Mouse (Mus musculus): ENCODE results near the gene Dhx37. TPM values are rescaled to one million over a fixed set of nuclear protein-coding genes. Genes with fewer than 3 reads are reported as not detected.

Dhx37 gene
- total and polyA plus RNA-seq, 3 experiments: 27.4 to 549 (median 55.3) TPM

DNA sequence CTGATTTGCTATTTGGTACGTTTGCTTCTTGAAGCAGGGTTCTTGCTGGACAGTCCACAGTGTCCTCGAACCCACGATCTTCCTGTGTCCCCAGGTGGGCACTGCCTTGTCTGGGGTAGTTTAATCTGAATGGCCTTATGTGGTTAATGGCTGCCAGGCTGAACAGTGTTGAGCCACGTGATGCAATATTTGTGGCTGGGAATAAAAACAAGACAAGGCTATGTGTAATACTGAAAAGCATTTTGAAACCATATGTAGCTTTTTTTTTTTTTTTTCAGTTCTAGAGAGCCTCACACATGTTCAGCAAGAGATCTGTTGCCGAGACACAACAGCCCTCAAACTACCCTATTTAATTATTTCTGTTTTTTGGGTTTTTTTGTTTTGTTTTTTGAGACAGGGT lies 65.8 kb downstream of the Dhx37 start:
- Histone ChIP-seq H3K27ac (ENCODE audit: control insufficient read depth, low read depth, low read length) (no peak overlapping the region), H3K79me2 (ENCODE audit: control insufficient read depth, insufficient read depth, low read length, poor library complexity) (no peaks in the 10 kb centered on the region), H3K4me1 (ENCODE audit: control insufficient read depth in 1 of 2, insufficient read depth in 2 of 2, low read length in 2 of 2) (peaks cover 2 to 11% of the 10 kb centered on the region in 2 experiments; a peak in 3 of 4 replicates), H3K9ac (ENCODE audit: control insufficient read depth, low read depth, low read length, poor library complexity, severe bottlenecking) (no peak overlapping the region), H3K4me3 (ENCODE audit: control insufficient read depth in 1 of 2, insufficient read depth in 1 of 2, low read depth in 2 of 2, low read length in 2 of 2) (no peak overlapping the region), H3K9me3 (replicated peaks; ENCODE audit: insufficient read depth, low read length) (no peaks in the 10 kb centered on the region), H3K27me3 (ENCODE audit: control insufficient read depth in 1 of 2, insufficient read depth in 2 of 2, low read length in 2 of 2) (no peaks in the 10 kb centered on the region), H3K36me3 (ENCODE audit: control insufficient read depth in 1 of 2, insufficient read depth in 2 of 2, low read length in 2 of 2) (no peaks in the 10 kb centered on the region; a peak in 2 of 4 replicates)
- no peak for TF ChIP-seq POLR2AphosphoS5 (IDR thresholded peaks at IDR 0.05; ENCODE audit: borderline replicate concordance, low read depth, low read length)
- peak; percentile 72 for TF ChIP-seq USF1 (IDR thresholded peaks at IDR 0.05; ENCODE audit: low read depth, low read length)
- no peak for TF ChIP-seq KAT2A (conservative IDR thresholded peaks at IDR 0.05; ENCODE audit: low read depth, low read length)
- peak; percentile 35; the same call in 1 of the 2 replicates for TF ChIP-seq MXI1 (IDR thresholded peaks at IDR 0.05; ENCODE audit: low read depth, low read length)
- TF ChIP-seq MAX (IDR thresholded peaks at IDR 0.05; ENCODE audit: low read length): peak; percentile 19; the same call in 1 of the 2 replicates
- peak; percentile 55 for DNase-seq (ENCODE audit: low read depth, low spot score)

DNA sequence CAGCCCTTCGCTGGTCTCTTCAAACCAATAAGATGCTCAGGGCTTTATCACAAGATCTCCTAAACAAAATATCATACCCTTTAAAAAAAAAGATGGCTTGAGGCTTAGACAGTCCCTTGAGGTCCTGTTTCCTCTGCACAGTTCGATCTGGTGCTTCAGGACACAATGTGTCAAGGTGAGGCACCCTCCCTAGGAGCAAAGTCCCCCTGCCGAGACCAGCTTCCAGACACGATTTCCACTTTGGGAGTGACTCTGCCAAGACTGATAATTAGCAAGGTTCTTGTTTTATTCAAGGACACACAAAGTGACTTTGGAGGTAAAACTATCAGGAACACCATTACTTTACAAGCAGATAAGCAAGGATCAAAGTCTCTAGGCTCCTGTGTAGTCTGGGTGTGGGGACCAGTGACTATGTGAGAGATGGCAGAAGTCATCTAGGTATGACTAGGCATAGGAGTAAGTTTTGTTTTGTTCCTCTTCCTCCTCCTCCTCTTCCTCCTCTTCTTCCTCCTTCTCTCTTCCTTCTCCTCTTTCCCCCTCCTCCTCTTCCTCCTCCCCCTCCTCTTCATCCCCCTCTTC lies 69.0 kb downstream of the Dhx37 start:
- H3K9ac ChIP-seq (ENCODE audit: control insufficient read depth, low read depth, low read length, poor library complexity, severe bottlenecking): no peak overlapping the region
- no peak overlapping the region for H3K27ac ChIP-seq (ENCODE audit: control insufficient read depth, low read depth, low read length)
- no peaks in the 10 kb centered on the region for H3K27me3 ChIP-seq (ENCODE audit: control insufficient read depth in 1 of 2, insufficient read depth in 2 of 2, low read length in 2 of 2)
- TF ChIP-seq ZMIZ1 (IDR thresholded peaks at IDR 0.05; ENCODE audit: low read depth, low read length) (no peak), UBTF (IDR thresholded peaks at IDR 0.05; ENCODE audit: borderline replicate concordance, insufficient read depth, low read depth, low read length) (no peak), GATA1 (IDR thresholded peaks at IDR 0.05; ENCODE audit: low read depth, low read length) (no peak), EP300 (IDR thresholded peaks at IDR 0.05; ENCODE audit: low read depth in 1 of 2, low read length in 2 of 2) (no peak), ELF1 (IDR thresholded peaks at IDR 0.05; ENCODE audit: low read depth, low read length) (no peak), TBP (IDR thresholded peaks at IDR 0.05; ENCODE audit: low read depth, low read length) (no peak), CHD2 (IDR thresholded peaks at IDR 0.05; ENCODE audit: low read length) (no peak), ZKSCAN1 (IDR thresholded peaks at IDR 0.05; ENCODE audit: low read depth, low read length) (no peak), NRF1 (IDR thresholded peaks at IDR 0.05; ENCODE audit: insufficient read depth, low read depth, low read length, poor library complexity, severe bottlenecking) (no peak), POLR2AphosphoS2 (IDR thresholded peaks at IDR 0.05; ENCODE audit: low read length) (no peak), CHD1 (IDR thresholded peaks at IDR 0.05; ENCODE audit: low read depth, low read length) (no peak), USF2 (IDR thresholded peaks at IDR 0.05; ENCODE audit: borderline replicate concordance in 1 of 2, insufficient read depth in 1 of 2, low read depth in 1 of 2, low read length in 2 of 2) (no peak), RCOR1 (IDR thresholded peaks at IDR 0.05; ENCODE audit: low read depth, low read length) (no peak)
- no peak for DNase-seq (ENCODE audit: low read depth, low spot score)
- H3K36me3 ChIP-seq (ENCODE audit: control insufficient read depth in 1 of 2, insufficient read depth in 2 of 2, low read length in 2 of 2): no peaks in the 10 kb centered on the region; a peak in 1 of 4 replicates
- H3K4me3 ChIP-seq (ENCODE audit: control insufficient read depth in 1 of 2, insufficient read depth in 1 of 2, low read depth in 2 of 2, low read length in 2 of 2): no peak overlapping the region
- H3K79me2 ChIP-seq (ENCODE audit: control insufficient read depth, insufficient read depth, low read length, poor library complexity): no peaks in the 10 kb centered on the region
- H3K9me3 ChIP-seq (replicated peaks; ENCODE audit: insufficient read depth, low read length): no peaks in the 10 kb centered on the region
- no peaks in the 10 kb centered on the region; a peak in 2 of 4 replicates for H3K4me1 ChIP-seq (ENCODE audit: control insufficient read depth in 1 of 2, insufficient read depth in 2 of 2, low read length in 2 of 2)

All from MEL (cell line).